Mouse (Mus musculus) thymus, adult 2 months (tissue): ENCODE data around the gene Rad50.

Experiments used
- CTCF ChIP-seq: fragments of 200-500 bp; IDR thresholded peaks from 2 replicates; pipeline ENCODE4 v1.5.1; 2012; ENCODE audit warnings: mild to moderate bottlenecking, control low read depth, low read length, moderate library complexity, borderline replicate concordance; ENCODE audit not compliant: control insufficient read depth, poor library complexity, insufficient read depth; ENCODE audit errors: extremely low read depth
- POLR2A ChIP-seq: fragments of 200-500 bp; IDR thresholded peaks from 2 replicates; pipeline ENCODE4 v1.6.1; 2012; ENCODE audit warnings: mild to moderate bottlenecking, low read length, control low read depth, moderate library complexity; ENCODE audit not compliant: control insufficient read depth, poor library complexity, insufficient read depth; ENCODE audit errors: extremely low read depth

- TF ChIP-seq POLR2A: no peak
- TF ChIP-seq CTCF: no peak
These were observed 74.9 kb downstream of the Rad50 start for GRCm38 (mm10) chr11:53632122-53632733.
